Mouse (Mus musculus) layer of hippocampus, adult 2 months (tissue): ENCODE results near the gene Dennd2c. TPM values are rescaled to one million over a fixed set of nuclear protein-coding genes. Genes with fewer than 3 reads are reported as not detected.

Source experiments
- DNase-seq, 2 experiments: peaks; one replicate each; pipeline ENCODE4 v3.0.0; 2022; ENCODE audit warnings: low spot score in 2 of 2
- H3K27ac ChIP-seq: fragments of 200-600 bp; 2 replicates; pipeline ENCODE4 v1.8.1; 2022
- H3K4me3 ChIP-seq: fragments of 200-600 bp; 2 replicates; pipeline ENCODE4 v1.8.1; 2022; ENCODE audit warnings: mild to moderate bottlenecking
- CTCF ChIP-seq: fragments of 200-600 bp; conservative IDR thresholded peaks from 2 replicates; pipeline ENCODE4 v1.8.1; 2022; ENCODE audit warnings: antibody characterized with exemption, mild to moderate bottlenecking, moderate library complexity
- long read RNA-seq, 2 experiments: library from polyadenylated mRNA; stranded (forward); transcript quantifications; one replicate each; pipeline ENCODE4 v2.0.0; 2021; ENCODE audit warnings: borderline mapping rate in 2 of 2
- total RNA-seq, 2 experiments: library from RNA; stranded (reverse); gene quantifications; 2 replicates each; pipeline ENCODE4 v1.2.3; 2021

The Dennd2c gene
- total RNA-seq = under 1 TPM; 0.28 to 0.54 TPM
- long read RNA-seq, experiment 1 = 0 reads
- long read RNA-seq, experiment 2, partial matches to known transcripts = 1 of 1 reads
- long read RNA-seq, experiment 2, other reads (novel, unspliced or antisense) = 0 of 1 reads

- peak; percentile 35 to 55 for DNase-seq
- TF ChIP-seq CTCF = no peak; the same call in 1 of the 2 replicates
- peak within 1 kb of the TSS; percentile 61 for H3K4me3 ChIP-seq
- H3K27ac ChIP-seq = 0 out of 2 replicates have a peak within 1 kb of the TSS, but pooled peaks have one; percentile 5
Observed at GRCm38 (mm10) chr3:103102454-103103390, at the start of gene Dennd2c. Gene Dennd2c, plus strand, starts transcription at chr3:103102604.

- no peak for TF ChIP-seq CTCF
- DNase-seq = no peak
- H3K27ac ChIP-seq = no peak overlapping the region
- no peak overlapping the region for H3K4me3 ChIP-seq
Observed at GRCm38 (mm10) chr3:103056016-103056595, 46.3 kb upstream of the Dennd2c start.

GRCm38 (mm10) chr3:103057752-103058151, 44.7 kb upstream of the Dennd2c start:
- peak overlapping the region; percentile 19; the same call in 1 of the 2 replicates for H3K27ac ChIP-seq
- DNase-seq = no peak
- TF ChIP-seq CTCF = no peak
- H3K4me3 ChIP-seq = peak overlapping the region; percentile 92

GRCm38 (mm10) chr3:103058207-103059157, 43.9 kb upstream of the Dennd2c start, which contains the start of gene Nras:
Gene Nras, plus strand, starts transcription at chr3:103058285.
- TF ChIP-seq CTCF = 0 out of 2 replicates have a peak, but pooled peaks have one; percentile 12
- H3K4me3 ChIP-seq = peak within 1 kb of the TSS; percentile 92
- DNase-seq = peak; percentile 91 to 95
- peak within 1 kb of the TSS; percentile 89 for H3K27ac ChIP-seq

- no peak for DNase-seq
- H3K4me3 ChIP-seq = no peak overlapping the region
- TF ChIP-seq CTCF = no peak
- no peak overlapping the region for H3K27ac ChIP-seq
Observed at GRCm38 (mm10) chr3:103066927-103067326, 35.5 kb upstream of the Dennd2c start.

- Histone ChIP-seq H3K4me3 (no peak overlapping the region), H3K27ac (no peak overlapping the region)
- DNase-seq = no peak
- no peak for TF ChIP-seq CTCF
Observed at GRCm38 (mm10) chr3:103068971-103069370, 33.4 kb upstream of the Dennd2c start.

GRCm38 (mm10) chr3:103073771-103074170, 28.6 kb upstream of the Dennd2c start, which contains the start of gene Ampd1:
Gene Ampd1, plus strand, starts transcription at chr3:103074014.
- TF ChIP-seq CTCF = no peak
- DNase-seq = no peak
- Histone ChIP-seq H3K27ac (no peak within 1 kb of the TSS), H3K4me3 (no peak within 1 kb of the TSS)

GRCm38 (mm10) chr3:103075871-103076270, 26.5 kb upstream of the Dennd2c start:
- no peak for TF ChIP-seq CTCF
- no peak overlapping the region for H3K27ac ChIP-seq
- H3K4me3 ChIP-seq = no peak overlapping the region
- DNase-seq = no peak

GRCm38 (mm10) chr3:103076476-103076875, 25.9 kb upstream of the Dennd2c start:
- H3K4me3 ChIP-seq = no peak overlapping the region
- no peak for DNase-seq
- TF ChIP-seq CTCF = no peak
- no peak overlapping the region for H3K27ac ChIP-seq

GRCm38 (mm10) chr3:103079301-103079700, 23.1 kb upstream of the Dennd2c start:
- DNase-seq = no peak
- Histone ChIP-seq H3K27ac (no peak overlapping the region), H3K4me3 (no peak overlapping the region)
- TF ChIP-seq CTCF = no peak

GRCm38 (mm10) chr3:103081051-103081450, 21.4 kb upstream of the Dennd2c start:
- no peak for TF ChIP-seq CTCF
- peak in 1 of 2 experiments; percentile 14 for DNase-seq
- Histone ChIP-seq H3K27ac (no peak overlapping the region), H3K4me3 (no peak overlapping the region)

GRCm38 (mm10) chr3:103081861-103082453, 20.4 kb upstream of the Dennd2c start:
- Histone ChIP-seq H3K27ac (no peak overlapping the region), H3K4me3 (no peak overlapping the region)
- no peak for TF ChIP-seq CTCF
- no peak for DNase-seq
